Mouse (Mus musculus) CD4-positive naive resting alpha-beta T cell, adult 57 days (primary cell): ENCODE results near the gene Pqbp1. TPM values are rescaled to one million over a fixed set of nuclear protein-coding genes. Genes with fewer than 3 reads are reported as not detected.

ENCODE experiments used
- total RNA-seq: library from RNA; stranded (reverse); gene quantifications from one replicate; pipeline ENCODE4 v1.2.4, GENCODE M21; 2023

The Pqbp1 gene
- 83.4 TPM for total RNA-seq

GRCm38 (mm10) chrX:7898880-7899874 is at the start of gene Pqbp1, which contains the start of gene Timm17b:
Pqbp1 (minus strand) TSS chrX:7899269.
Timm17b (plus strand) TSS chrX:7899357.

GRCm38 (mm10) chrX:7947108-7947899 is 48.2 kb upstream of the Pqbp1 start, which contains the start of gene Hdac6:
Hdac6 (minus strand) TSS chrX:7947889.

GRCm38 (mm10) chrX:7928270-7928790 is 29.3 kb upstream of the Pqbp1 start, which contains the start of gene Eras:
Eras (minus strand) TSS chrX:7928607.

GRCm38 (mm10) chrX:7919601-7920383 is 20.7 kb upstream of the Pqbp1 start, which contains the start of gene Pcsk1n:
Pcsk1n (plus strand) TSS chrX:7919822.

GRCm38 (mm10) chrX:7909242-7909641 is 10.2 kb upstream of the Pqbp1 start, which contains the start of gene Gm10490:
Gm10490 (plus strand) TSS chrX:7909542.

GRCm38 (mm10) chrX:7907735-7908134 is 8.7 kb upstream of the Pqbp1 start, which contains the start of gene Gm10491:
Gm10491 (minus strand) TSS chrX:7907835.

GRCm38 (mm10) chrX:7883841-7884567 is 15.1 kb downstream of the Pqbp1 start, which contains the start of gene Slc35a2:
Slc35a2 (plus strand) TSS chrX:7884028.

GRCm38 (mm10) chrX:7878007-7878419 is 21.1 kb downstream of the Pqbp1 start, which contains the start of gene Pim2:
Pim2 (plus strand) TSS chrX:7878262.

Other genes with a start within 250 kb of the Pqbp1 start
- 30.8 TPM for gene Prickle3, start 242.0 kb downstream of the Pqbp1 start, total RNA-seq
- 34.6 TPM for gene Plp2, start 227.9 kb downstream of the Pqbp1 start, total RNA-seq
- not detected for gene Magix, start 218.0 kb downstream of the Pqbp1 start, total RNA-seq
- 47.3 TPM for gene Gpkow, start 202.1 kb downstream of the Pqbp1 start, total RNA-seq
- gene Wdr45, start 184.9 kb downstream of the Pqbp1 start, total RNA-seq = 105 TPM
- gene Gm45208, start 177.0 kb downstream of the Pqbp1 start, total RNA-seq = not detected
- gene Praf2, start 170.8 kb downstream of the Pqbp1 start, total RNA-seq = 16.9 TPM
- gene Ccdc120, start 148.4 kb downstream of the Pqbp1 start, total RNA-seq = not detected
- 22.6 TPM for gene Tfe3, start 136.7 kb downstream of the Pqbp1 start, total RNA-seq
- 150 TPM for gene Gripap1, start 109.5 kb downstream of the Pqbp1 start, total RNA-seq
- gene Kcnd1, start 77.0 kb downstream of the Pqbp1 start, total RNA-seq = 1.2 TPM
- 205 TPM for gene Otud5, start 57.9 kb downstream of the Pqbp1 start, total RNA-seq
- 56.9 TPM for gene Pim2, start 21.0 kb downstream of the Pqbp1 start, total RNA-seq
- gene Slc35a2, start 15.2 kb downstream of the Pqbp1 start, total RNA-seq = 24.8 TPM
- gene Timm17b, start 88 bp upstream of the Pqbp1 start, total RNA-seq = 37.8 TPM
- not detected for gene Gm10491, start 8.6 kb upstream of the Pqbp1 start, total RNA-seq
- gene Gm10490, start 10.3 kb upstream of the Pqbp1 start, total RNA-seq = not detected
- gene Pcsk1n, start 20.6 kb upstream of the Pqbp1 start, total RNA-seq = not detected
- gene Eras, start 29.3 kb upstream of the Pqbp1 start, total RNA-seq = not detected
- gene Hdac6, start 48.6 kb upstream of the Pqbp1 start, total RNA-seq = 17.9 TPM
- 3.3 TPM for gene Gata1, start 78.8 kb upstream of the Pqbp1 start, total RNA-seq
- gene Glod5, start 119.2 kb upstream of the Pqbp1 start, total RNA-seq = not detected
- gene Suv39h1, start 175.5 kb upstream of the Pqbp1 start, total RNA-seq = 30.1 TPM
- 114 TPM for gene Was, start 191.2 kb upstream of the Pqbp1 start, total RNA-seq
- 49.9 TPM for gene Wdr13, start 233.6 kb upstream of the Pqbp1 start, total RNA-seq
- 479 TPM for gene Rbm3, start 246.6 kb upstream of the Pqbp1 start, total RNA-seq